Comparison of ENCODE assay signal across 8 mouse cellular contexts in genomic region chr19:20361917-20362577, GRCm38 (mm10). TPM values are rescaled to one million over a fixed set of nuclear protein-coding genes. Genes with fewer than 3 reads are reported as not detected.
DNase-seq lines count a peak whose midpoint lies in the region; ATAC-seq and TF ChIP-seq lines count a peak whose summit lies in the region.

No protein-coding gene starts in this region.

- H3K79me2 ChIP-seq in CH12.LX (replicated peaks; ENCODE audit: control insufficient read depth, extremely low read depth, insufficient read depth, poor library complexity, severe bottlenecking) = no peaks in the 10 kb centered on the region

- H3K9me3 ChIP-seq in CH12.LX (replicated peaks; ENCODE audit: low read length) = no peaks in the 10 kb centered on the region

- no peak for TF ChIP-seq POLR2A in CH12.LX (IDR thresholded peaks at IDR 0.05; ENCODE audit: low read depth, low read length)

- in situ Hi-C loops in CH12.LX (cut with MboI; ENCODE audit: low pct_ligation_motif_present, low pct_unique_long_range_greater_than_20kb, low sequenced_read_pairs) = loop anchor here (5.0 to 25.0 kb wide), 2 partner anchors 75 to 375 kb away; partner anchors contain the start of gene Aldh1a7

- TF ChIP-seq CTCF in gastrocnemius, adult 2 months (IDR thresholded peaks at IDR 0.05) = peak; percentile 77
- TF ChIP-seq CTCF in CH12.LX (conservative IDR thresholded peaks at IDR 0.05 in 1 of 2, IDR thresholded peaks at IDR 0.05 in 1 of 2; ENCODE audit: low read depth in 2 of 2, low read length in 2 of 2) = peak in 1 of 2 experiments; percentile 84; a peak in 2 of 4 replicates

- H3K4me1 ChIP-seq in CH12.LX (ENCODE audit: control insufficient read depth in 1 of 2, insufficient read depth in 2 of 2) = peaks cover 0 to 7% of the 10 kb centered on the region in 2 experiments; a peak in 3 of 4 replicates

- no peaks in the 10 kb centered on the region for H3K27me3 ChIP-seq in CH12.LX (replicated peaks)

- H3K36me3 ChIP-seq in CH12.LX (replicated peaks in 1 of 2; ENCODE audit: control insufficient read depth in 1 of 2, insufficient read depth in 1 of 2, low read length in 1 of 2) = no peaks in the 10 kb centered on the region

- H3K27ac ChIP-seq in gastrocnemius, adult 2 months = no peak overlapping the region
- H3K27ac ChIP-seq in CH12.LX (ENCODE audit: insufficient read depth, low read depth) = no peak overlapping the region

- TF ChIP-seq EP300 in CH12.LX (IDR thresholded peaks at IDR 0.05; ENCODE audit: low read length) = no peak

- 0 out of 2 replicates have a peak, but pooled peaks have one; percentile 63 for ATAC-seq in erythroid progenitor cell, adult 5-6 weeks (replicated peaks; ENCODE audit: low FRiP score, poor library complexity, severe bottlenecking)

- no peak for DNase-seq in gastrocnemius, adult 2 months
- DNase-seq in gastrocnemius, postnatal 25 days = no peak
- DNase-seq in CH12.LX (ENCODE audit: extremely low read depth) = peak; percentile 58
- peak; percentile 11 for DNase-seq in lung, postnatal 36 days
- no peak for DNase-seq in spleen, adult 12 weeks (ENCODE audit: low spot score)
- no peak for DNase-seq in frontal cortex, postnatal 10 days (ENCODE audit: low spot score in 2 of 2)
- DNase-seq in heart, postnatal 36 days = no peak

- dilution Hi-C loops in CH12.LX (cut with MboI; ENCODE audit: extremely low pct_ligation_motif_present, extremely low pct_unique_long_range_greater_than_20kb, low sequenced_read_pairs) = no loop called here

- intact Hi-C loops in gastrocnemius, adult 2 months (cut with DNase I) = loop anchor here (2.0 to 10.0 kb wide), 2 partner anchors 73 to 403 kb away; no protein-coding TSS in a partner anchor
- intact Hi-C loops in heart, postnatal 36 days (cut with DNase I) = loop anchor here (1.0 to 10.0 kb wide), 2 partner anchors 72 to 403 kb away; no protein-coding TSS in a partner anchor

- no peak overlapping the region for H3K4me2 ChIP-seq in CH12.LX (ENCODE audit: insufficient read depth, low read depth, poor library complexity, severe bottlenecking)

- no peak overlapping the region for H3K4me3 ChIP-seq in gastrocnemius, adult 2 months
- H3K4me3 ChIP-seq in CH12.LX (replicated peaks in 1 of 3; ENCODE audit: low read depth in 2 of 3, low read length in 2 of 3, poor library complexity in 1 of 3) = no peak overlapping the region

- H3K9ac ChIP-seq in CH12.LX (ENCODE audit: insufficient read depth, low read depth) = no peak overlapping the region

- peak; percentile 95 for TF ChIP-seq RAD21 in CH12.LX (IDR thresholded peaks at IDR 0.05; ENCODE audit: low read depth, low read length)

TF ChIP-seq in CH12.LX, 34 proteins besides CTCF, POLR2A, EP300 and RAD21:
- TF ChIP-seq SMC3 (IDR thresholded peaks at IDR 0.05; ENCODE audit: low read depth, low read length) (peak; percentile 70), POLR2AphosphoS2 (IDR thresholded peaks at IDR 0.05; ENCODE audit: low read depth, low read length) (no peak)

RNA-seq across cellular contexts. Expression of gene Anxa1, which starts 28.7 kb away (rescaled TPM):
- 10 to 100 TPM; 12.0 to 19.1 TPM for total RNA-seq in gastrocnemius, adult 2 months (2021)
- total RNA-seq in gastrocnemius, postnatal 25 days (2021) = 10 to 100 TPM; 16.2 to 31.0 TPM
- total RNA-seq in CH12.LX (2012; rRNA removed) = 3.9 and 4.4 TPM in 2 replicates
- total RNA-seq in CH12.LX (2014; rRNA removed) = 24.7 and 24.9 TPM in 2 replicates
- polyA plus RNA-seq in CH12.LX (2012; ENCODE audit: insufficient read length, low read depth) = 13.2 and 13.4 TPM in 2 replicates
- total RNA-seq in erythroid progenitor cell, adult 5-6 weeks (2015; ENCODE audit: low replicate concordance) = 319 and 341 TPM in 2 replicates
- 220 and 298 TPM in 2 replicates for total RNA-seq in erythroid progenitor cell, adult 5-6 weeks (2017; ENCODE audit: low replicate concordance)
- total RNA-seq in heart, postnatal 36 days (2021) = 10 to 100 TPM; 24.8 to 26.2 TPM

Comparison
In these comparisons a context has a peak if more than half of its experiments do, and no peak if none do; other contexts are left out.
1. DNase-seq: peak in CH12.LX (single experiment) and lung, postnatal 36 days (single experiment); none in gastrocnemius, adult 2 months (single experiment), gastrocnemius, postnatal 25 days (single experiment), spleen, adult 12 weeks (single experiment), frontal cortex, postnatal 10 days (0 of 2) and heart, postnatal 36 days (0 of 2).
2. RNA of gene Anxa1, which starts 28.7 kb away (total RNA-seq): 220 to 341 TPM in erythroid progenitor cell, adult 5-6 weeks; 16.2 to 31.0 TPM in gastrocnemius, postnatal 25 days, 24.8 to 26.2 TPM in heart, postnatal 36 days, 3.9 to 24.9 TPM in CH12.LX and 12.0 to 19.1 TPM in gastrocnemius, adult 2 months; every median in the first group is over 4 times any median in the second.